Mouse (Mus musculus): ENCODE data around the gene F2. TPM values are rescaled to one million over a fixed set of nuclear protein-coding genes. Genes with fewer than 3 reads are reported as not detected.
"Not testable (repeated sequence)": the region's sequence is repeated elsewhere in the genome, so short reads cannot be mapped to it uniquely, and the experiment has no call there.

The F2 gene
- polyA plus RNA-seq, 1 experiment from 2014 or later: 0.72 TPM

DNA sequence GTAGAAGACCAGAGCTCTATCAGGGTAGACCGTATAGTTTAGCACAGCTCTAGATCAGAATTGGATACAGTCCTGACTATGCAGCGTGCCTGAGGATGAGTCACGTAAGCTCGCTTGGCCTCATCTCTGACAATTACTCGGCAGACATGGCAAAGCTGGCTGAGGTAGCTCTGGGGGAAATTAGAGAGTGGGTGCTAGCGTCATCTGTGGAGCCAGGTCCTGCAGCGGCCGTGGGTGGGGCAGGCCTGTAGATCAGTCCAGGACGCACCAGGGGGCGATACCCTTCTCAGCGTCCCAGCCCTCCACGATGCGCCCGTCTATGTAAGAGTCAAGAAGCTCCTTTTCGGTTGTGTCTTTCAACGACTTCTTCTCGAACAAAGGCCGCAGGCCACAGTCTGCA lies 6.5 kb downstream of the F2 start:
- H3K27me3 ChIP-seq (replicated peaks): no peaks in the 10 kb centered on the region
- H3K9me3 ChIP-seq: no peaks in the 10 kb centered on the region
- H3K4me3 ChIP-seq: no peak overlapping the region
- no peaks in the 10 kb centered on the region for H3K4me1 ChIP-seq
- 76% methylated on average over 18 of the region's 18 CpGs for WGBS
- ATAC-seq (ENCODE audit: extremely low read depth, insufficient number of reproducible peaks, low FRiP score, low TSS enrichment): no peak
- no peak overlapping the region for H3K4me2 ChIP-seq
- no peak overlapping the region for H3K27ac ChIP-seq (replicated peaks)
- H3K36me3 ChIP-seq: no peaks in the 10 kb centered on the region
- no peak overlapping the region for H3K9ac ChIP-seq

DNA sequence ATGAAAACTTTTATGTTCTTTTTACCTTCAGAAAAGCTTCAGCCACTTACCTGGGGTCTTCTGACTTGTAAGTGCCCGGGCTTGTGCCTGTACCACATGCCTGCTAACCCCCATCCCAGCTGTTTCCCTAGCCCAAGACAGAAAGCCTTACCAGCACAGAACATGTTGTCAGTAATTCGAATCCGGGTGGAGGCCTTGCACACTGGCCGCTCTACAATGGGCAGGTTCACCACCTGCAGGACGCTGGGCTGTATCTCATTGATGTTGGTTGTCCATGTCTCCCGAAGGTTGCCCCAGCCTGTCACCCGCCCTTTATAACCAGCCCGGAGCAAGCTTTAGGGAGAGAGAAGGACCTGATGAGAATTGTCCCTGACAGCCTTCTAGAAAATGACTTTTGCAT lies 8.0 kb downstream of the F2 start:
- Histone ChIP-seq H3K9me3 (no peaks in the 10 kb centered on the region), H3K9ac (no peak overlapping the region), H3K36me3 (peaks cover 9% of the 10 kb centered on the region), H3K4me3 (no peak overlapping the region), H3K27me3 (replicated peaks) (no peaks in the 10 kb centered on the region), H3K27ac (replicated peaks) (no peak overlapping the region), H3K4me2 (no peak overlapping the region), H3K4me1 (no peaks in the 10 kb centered on the region)
- ATAC-seq (ENCODE audit: extremely low read depth, insufficient number of reproducible peaks, low FRiP score, low TSS enrichment): no peak
- WGBS: 84% methylated on average over 8 of the region's 8 CpGs

DNA sequence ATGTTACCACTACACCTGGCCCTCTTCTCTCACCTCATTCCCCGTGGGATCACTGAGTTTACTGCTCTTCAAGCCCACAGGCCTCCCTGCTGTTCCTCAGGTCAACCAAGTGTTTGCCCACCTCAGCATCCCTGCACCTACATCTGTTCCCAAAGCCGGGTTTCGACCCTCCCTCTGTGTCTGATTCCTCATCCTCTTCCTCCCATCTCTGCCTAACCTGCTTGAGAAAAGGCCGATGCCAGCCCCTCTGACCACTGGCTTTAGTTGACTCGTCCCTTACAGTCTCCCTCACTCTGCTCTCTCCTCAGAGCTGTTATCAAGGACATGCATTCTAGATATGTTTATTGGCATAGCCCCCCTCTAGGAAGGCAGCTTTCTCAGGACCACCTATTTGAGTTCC lies 8.7 kb downstream of the F2 start:
- no peak overlapping the region for H3K4me2 ChIP-seq
- no peak overlapping the region for H3K27ac ChIP-seq (replicated peaks)
- no peak for ATAC-seq (ENCODE audit: extremely low read depth, insufficient number of reproducible peaks, low FRiP score, low TSS enrichment)
- 63% methylated on average over 5 of the region's 5 CpGs for WGBS
- no peaks in the 10 kb centered on the region for H3K4me1 ChIP-seq
- H3K27me3 ChIP-seq (replicated peaks): no peaks in the 10 kb centered on the region
- H3K4me3 ChIP-seq: no peak overlapping the region
- no peaks in the 10 kb centered on the region for H3K9me3 ChIP-seq
- no peak overlapping the region for H3K9ac ChIP-seq
- H3K36me3 ChIP-seq: peaks cover 14% of the 10 kb centered on the region

GRCm38 (mm10) chr2:91623366-91623765 lies 12.8 kb downstream of the F2 start:
- H3K9ac ChIP-seq; H3K27me3 ChIP-seq (replicated peaks); H3K4me3 ChIP-seq; H3K9me3 ChIP-seq; H3K4me1 ChIP-seq; H3K4me2 ChIP-seq; H3K27ac ChIP-seq (replicated peaks); ATAC-seq (ENCODE audit: extremely low read depth, insufficient number of reproducible peaks, low FRiP score, low TSS enrichment): not testable (repeated sequence)
- WGBS: 95% methylated on average over 7 of the region's 7 CpGs
- peaks cover 55% of the 10 kb centered on the region for H3K36me3 ChIP-seq

DNA sequence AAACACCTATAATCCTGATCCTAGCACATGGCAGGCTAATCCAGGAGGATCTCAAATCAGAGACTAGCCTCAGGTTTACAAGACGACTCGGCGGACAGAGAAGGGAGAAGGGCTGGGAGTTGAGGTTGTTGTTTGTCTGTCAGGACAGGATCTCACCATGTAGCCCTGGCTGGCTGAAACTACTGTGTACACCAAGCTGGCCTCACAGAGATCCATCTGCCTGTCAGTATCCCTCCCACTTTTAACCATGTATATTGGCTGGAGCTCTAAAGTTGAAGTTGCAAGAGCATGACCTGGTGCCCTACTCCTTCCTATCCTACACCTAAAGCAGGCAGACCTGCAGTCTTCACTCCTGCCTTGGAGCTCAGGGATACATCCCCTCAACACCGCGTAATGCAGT lies 13.9 kb downstream of the F2 start:
- WGBS: 90% methylated on average over 5 of the region's 5 CpGs
- Histone ChIP-seq H3K4me3 (no peak overlapping the region), H3K9ac (no peak overlapping the region), H3K36me3 (peaks cover 65% of the 10 kb centered on the region), H3K9me3 (no peaks in the 10 kb centered on the region), H3K4me2 (no peak overlapping the region), H3K4me1 (no peaks in the 10 kb centered on the region), H3K27ac (replicated peaks) (no peak overlapping the region), H3K27me3 (replicated peaks) (no peaks in the 10 kb centered on the region)
- no peak for ATAC-seq (ENCODE audit: extremely low read depth, insufficient number of reproducible peaks, low FRiP score, low TSS enrichment)

- H3K36me3 ChIP-seq: peaks cover 90% of the 10 kb centered on the region
- not testable (repeated sequence) for H3K9ac ChIP-seq; ATAC-seq (ENCODE audit: extremely low read depth, insufficient number of reproducible peaks, low FRiP score, low TSS enrichment)
Measured at GRCm38 (mm10) chr2:91609370-91609769, 26.8 kb downstream of the F2 start.

GRCm38 (mm10) chr2:91602389-91602788 lies 33.8 kb downstream of the F2 start:
- no peak for ATAC-seq (ENCODE audit: extremely low read depth, insufficient number of reproducible peaks, low FRiP score, low TSS enrichment)
- H3K36me3 ChIP-seq: peaks cover 93% of the 10 kb centered on the region
- H3K27me3 ChIP-seq (replicated peaks): no peaks in the 10 kb centered on the region
- no peak overlapping the region for H3K9ac ChIP-seq
- H3K27ac ChIP-seq (replicated peaks): no peak overlapping the region
- no peaks in the 10 kb centered on the region for H3K9me3 ChIP-seq
- H3K4me2 ChIP-seq: no peak overlapping the region
- 89% methylated on average over 4 of the region's 4 CpGs for WGBS
- H3K4me3 ChIP-seq: no peak overlapping the region
- H3K4me1 ChIP-seq: no peaks in the 10 kb centered on the region

More at GRCm38 (mm10) chr2:91609370-91609769, 26.8 kb downstream of the F2 start:
- H3K4me3 ChIP-seq; H3K27me3 ChIP-seq (replicated peaks); H3K27ac ChIP-seq (replicated peaks); H3K9me3 ChIP-seq; H3K4me2 ChIP-seq; H3K4me1 ChIP-seq: not testable (repeated sequence)

- H3K36me3 ChIP-seq: peaks cover 93% of the 10 kb centered on the region
- no peak for ATAC-seq (ENCODE audit: extremely low read depth, insufficient number of reproducible peaks, low FRiP score, low TSS enrichment)
- whole genome bisulfite sequencing: 91% methylated on average over 4 of the region's 4 CpGs
Measured at GRCm38 (mm10) chr2:91600475-91600874, 35.7 kb downstream of the F2 start.

DNA sequence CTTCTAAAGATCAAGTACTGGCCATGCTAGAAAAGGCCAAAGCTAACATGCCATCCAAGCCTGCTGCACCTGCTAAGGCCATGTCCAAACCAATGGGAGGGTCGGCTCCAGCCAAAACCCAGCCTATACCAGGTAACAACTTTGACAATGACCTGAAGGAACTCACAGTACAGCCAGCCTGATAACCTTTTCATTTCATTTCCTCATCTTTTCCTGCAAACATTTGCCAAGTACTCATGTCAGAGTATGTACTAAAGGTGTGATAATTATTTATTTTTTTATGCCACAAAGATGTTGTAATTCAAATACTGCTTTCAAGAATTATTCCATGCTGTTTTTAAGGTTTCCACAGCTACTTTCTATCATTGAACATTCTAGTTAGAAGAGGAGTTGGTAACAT lies 50.0 kb downstream of the F2 start:
- Histone ChIP-seq H3K4me2 (no peak overlapping the region), H3K27me3 (replicated peaks) (no peaks in the 10 kb centered on the region), H3K4me1 (no peaks in the 10 kb centered on the region), H3K4me3 (no peak overlapping the region), H3K9ac (no peak overlapping the region), H3K27ac (replicated peaks) (no peak overlapping the region), H3K9me3 (no peaks in the 10 kb centered on the region), H3K36me3 (peaks cover 85% of the 10 kb centered on the region)
- no peak for ATAC-seq (ENCODE audit: extremely low read depth, insufficient number of reproducible peaks, low FRiP score, low TSS enrichment)
- 87% methylated on average over 1 of the region's 1 CpGs for WGBS

More at GRCm38 (mm10) chr2:91600475-91600874, 35.7 kb downstream of the F2 start:
- Histone ChIP-seq H3K4me1 (no peaks in the 10 kb centered on the region), H3K27me3 (replicated peaks) (no peaks in the 10 kb centered on the region), H3K4me2 (no peak overlapping the region), H3K9me3 (no peaks in the 10 kb centered on the region), H3K27ac (replicated peaks) (no peak overlapping the region), H3K4me3 (no peak overlapping the region), H3K9ac (no peak overlapping the region)

DNA sequence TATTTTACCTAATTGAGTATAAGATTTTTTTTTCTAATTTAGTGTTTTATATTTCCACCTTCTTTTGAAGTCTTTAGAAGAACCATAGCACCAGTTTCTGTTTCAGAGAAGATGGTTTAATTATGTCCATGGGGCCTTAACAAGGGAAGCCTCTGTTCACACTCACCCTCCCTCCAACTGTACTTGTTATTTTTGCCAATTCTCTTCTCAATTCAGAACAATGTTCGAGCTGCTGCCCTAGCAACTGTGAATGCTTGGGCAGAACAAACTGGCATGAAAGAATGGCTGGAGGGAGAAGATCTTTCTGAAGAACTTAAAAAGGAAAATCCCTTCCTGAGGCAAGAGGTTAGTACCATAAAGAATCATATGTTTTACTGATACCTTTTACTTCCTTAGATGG lies 55.3 kb downstream of the F2 start:
- no peak overlapping the region for H3K27ac ChIP-seq (replicated peaks)
- H3K4me3 ChIP-seq: no peak overlapping the region
- no peak overlapping the region for H3K9ac ChIP-seq
- no peaks in the 10 kb centered on the region for H3K4me1 ChIP-seq
- H3K27me3 ChIP-seq (replicated peaks): no peaks in the 10 kb centered on the region
- H3K36me3 ChIP-seq: peaks cover 85% of the 10 kb centered on the region
- no peak overlapping the region for H3K4me2 ChIP-seq
- no peak for ATAC-seq (ENCODE audit: extremely low read depth, insufficient number of reproducible peaks, low FRiP score, low TSS enrichment)
- no peaks in the 10 kb centered on the region for H3K9me3 ChIP-seq
- 92% methylated on average over 1 of the region's 1 CpGs for WGBS
